Mouse (Mus musculus) right cerebral cortex, postnatal 4 days (tissue): ENCODE data around the gene Mapk1ip1.
A peak's percentile ranks its signal among the peaks of the same experiment; 100 is the strongest.

Source experiments
- DNase-seq: peaks from one replicate; pipeline ENCODE4 v3.0.0-alpha.2; 2022

Gene Mapk1ip1

DNA sequence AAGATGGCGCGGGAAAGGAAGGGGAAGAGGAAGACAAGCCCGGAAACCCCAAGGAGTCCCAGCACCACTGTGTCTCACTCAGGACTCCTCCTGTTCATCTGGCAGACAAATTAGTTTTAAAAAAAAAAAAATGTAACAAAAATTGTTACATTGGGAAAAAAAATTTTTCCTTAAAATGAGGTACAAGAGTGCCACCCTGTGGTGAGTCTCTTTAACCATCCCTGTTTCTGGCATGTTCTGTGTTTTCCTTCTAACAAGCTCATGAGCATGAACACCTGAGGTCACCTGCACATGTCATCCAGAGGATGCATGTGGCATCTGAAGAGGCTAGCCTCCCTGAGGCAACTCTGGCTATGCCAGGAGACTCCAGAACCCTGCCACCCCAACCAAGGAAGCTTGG, 11.0 kb downstream of the Mapk1ip1 start:
- DNase-seq, result peak; percentile 35

DNA sequence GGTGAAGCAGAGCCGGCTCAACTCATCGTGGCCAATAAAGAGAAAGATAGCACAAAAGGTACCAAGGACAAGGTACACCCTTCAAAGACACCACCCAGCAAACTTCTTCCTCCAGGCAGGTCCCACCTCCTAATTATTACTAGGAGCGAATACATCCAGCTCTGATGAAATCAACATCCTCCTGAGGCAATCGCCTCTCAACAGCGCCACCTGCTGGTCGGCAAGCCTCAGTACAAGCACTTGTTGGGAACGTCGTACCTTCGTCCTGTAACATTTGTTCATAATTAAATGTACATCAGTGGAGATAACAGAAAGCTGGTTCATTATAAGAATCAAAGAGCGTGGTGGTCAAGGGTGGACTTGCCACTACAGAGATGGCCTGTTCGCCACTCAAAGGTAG, 18.3 kb downstream of the Mapk1ip1 start:
- DNase-seq, result peak; percentile 90

DNA sequence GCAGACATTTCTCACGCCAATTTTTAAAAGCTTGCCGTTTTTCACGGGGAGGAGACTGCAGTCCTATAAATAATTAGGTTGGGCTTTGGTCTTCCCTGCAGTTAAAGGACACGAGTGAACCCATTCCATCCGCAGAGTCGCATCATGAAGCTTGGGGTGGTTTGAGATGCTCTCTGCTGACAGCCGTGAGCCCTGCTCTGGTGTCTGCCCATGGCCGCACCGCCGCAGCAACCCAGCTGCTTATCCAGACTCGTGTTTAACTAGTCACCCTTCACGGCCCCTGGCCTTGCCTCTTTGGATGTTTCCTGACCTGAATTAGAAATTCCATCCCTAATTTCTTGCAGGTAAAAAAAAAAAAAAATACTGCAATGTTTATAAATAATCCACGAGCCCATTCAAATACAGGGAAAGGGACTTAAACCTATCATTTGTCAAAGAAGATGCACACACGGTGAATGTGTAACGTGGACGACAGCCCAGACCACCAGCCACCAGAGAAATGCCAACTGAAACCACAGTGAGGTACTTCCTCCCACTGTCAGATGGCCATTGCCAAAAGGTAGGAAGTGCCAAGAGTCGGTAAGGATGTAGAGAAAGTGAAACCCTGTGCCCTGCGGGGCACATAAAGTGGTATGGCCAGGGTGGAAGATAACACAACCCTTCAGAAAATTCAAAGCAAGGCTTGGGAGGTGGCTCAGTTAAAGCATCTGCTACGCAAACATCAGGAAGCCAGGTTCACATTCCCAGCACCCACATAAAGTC, 20.9 kb downstream of the Mapk1ip1 start:
- DNase-seq, result no peak

DNA sequence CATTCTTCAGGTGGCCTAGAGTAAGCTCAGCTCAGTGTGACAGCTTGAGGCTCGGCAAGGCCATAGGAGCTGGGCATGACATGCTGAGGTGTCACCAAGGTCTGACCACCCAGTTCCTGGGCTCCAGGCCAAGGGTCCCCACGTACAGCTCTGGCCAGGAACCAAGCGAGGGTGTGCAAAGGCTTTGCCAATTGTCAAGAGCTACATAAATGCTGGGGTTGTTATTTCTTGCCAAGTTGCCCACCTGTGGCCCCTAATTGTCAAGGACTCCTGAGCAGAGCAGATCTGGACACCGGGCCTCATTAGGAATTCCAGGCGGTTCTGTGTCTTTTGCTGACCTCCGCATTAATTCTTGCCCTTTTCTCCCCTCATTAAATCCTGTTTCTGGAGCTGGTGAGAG, 21.6 kb downstream of the Mapk1ip1 start:
- DNase-seq, result no peak

DNA sequence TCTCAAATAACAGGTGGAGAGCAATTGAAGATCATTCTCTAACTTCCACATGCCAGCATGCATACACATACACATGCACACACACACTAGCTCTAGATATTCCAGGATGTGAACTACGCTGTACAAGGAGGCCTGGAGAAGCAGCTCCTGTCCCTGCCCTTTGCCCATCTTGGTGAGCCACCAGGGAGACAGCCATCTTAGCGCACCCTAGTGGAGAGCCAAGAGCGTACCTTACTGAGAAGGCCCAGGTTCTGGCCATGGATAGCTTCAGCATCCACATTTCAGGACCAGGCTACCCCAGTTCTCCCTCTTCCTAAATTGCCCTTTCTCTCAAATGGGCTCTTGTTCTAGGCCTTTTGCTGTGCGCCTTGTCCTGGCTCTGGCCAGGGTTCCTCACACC, 27.8 kb downstream of the Mapk1ip1 start:
- no peak for DNase-seq

DNA sequence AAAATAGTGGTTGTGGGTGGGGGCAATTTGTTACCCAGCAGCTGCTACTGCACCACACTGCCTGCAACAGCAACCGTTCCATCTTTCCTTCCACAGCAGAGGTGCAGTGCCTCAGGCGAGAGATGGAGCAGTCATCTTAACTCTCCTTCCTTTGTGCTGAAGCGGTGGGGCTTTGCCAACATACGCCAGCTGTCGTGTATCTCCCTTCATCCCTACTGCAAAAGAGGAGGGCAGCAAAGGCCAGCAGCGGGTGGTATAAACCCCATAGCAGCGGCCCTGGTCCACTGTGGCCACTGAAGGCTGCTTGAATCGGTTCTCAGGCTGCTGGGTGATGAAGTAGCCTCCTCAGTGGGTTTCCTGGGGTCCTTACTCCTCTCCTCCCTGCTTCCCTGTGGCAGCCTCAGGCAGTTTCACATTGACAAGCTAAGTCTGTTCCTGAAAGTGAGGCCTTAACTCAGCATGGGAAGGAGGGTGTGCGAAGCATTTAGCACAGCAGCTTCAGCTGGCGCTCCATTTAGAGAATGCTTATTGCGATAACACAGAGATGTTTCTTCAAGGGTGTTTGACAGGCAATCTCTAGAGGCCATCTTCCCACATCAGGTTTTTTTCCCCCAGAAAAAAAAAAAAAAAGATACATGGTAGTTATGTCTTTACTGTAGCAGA, 32.7 kb downstream of the Mapk1ip1 start:
- DNase-seq, result no peak

DNA sequence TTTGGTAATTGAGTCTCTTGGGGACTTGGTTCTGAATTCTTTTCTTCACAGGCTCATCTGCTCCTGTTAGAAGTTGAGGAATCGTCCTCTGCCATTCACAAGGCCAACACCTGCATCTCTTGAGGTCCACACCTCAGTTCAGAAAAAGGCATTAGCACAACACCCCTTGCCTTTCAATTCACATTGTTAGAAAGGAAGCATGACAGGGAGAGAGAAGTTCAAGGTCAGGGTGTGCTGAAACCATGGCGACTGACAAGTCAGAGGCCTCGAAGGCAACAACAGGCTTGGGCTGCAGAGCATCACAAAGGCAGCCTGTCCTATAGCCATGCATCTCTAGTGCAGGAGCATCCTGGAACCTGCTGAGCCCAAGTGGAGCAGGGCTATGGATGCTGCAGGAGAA, 38.9 kb downstream of the Mapk1ip1 start:
- no peak for DNase-seq

DNA sequence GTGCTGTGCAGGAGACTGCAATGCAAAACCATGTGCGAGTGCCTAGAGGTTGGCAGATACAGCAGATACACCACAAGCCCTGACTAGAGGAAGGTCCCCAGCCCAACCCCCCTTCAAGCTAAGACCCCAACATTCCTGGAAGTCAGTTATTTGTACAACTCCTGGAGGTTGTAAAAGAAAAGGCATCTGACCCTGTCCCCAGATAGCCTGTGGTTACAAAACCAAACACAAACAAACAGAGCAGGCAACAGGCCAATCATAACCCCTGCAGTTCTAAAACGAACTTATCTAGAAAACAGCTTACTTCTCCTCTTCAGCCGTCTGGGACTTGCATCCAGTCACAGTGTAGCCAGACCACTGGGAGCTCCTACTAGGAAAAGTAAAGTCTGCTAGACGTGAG, 42.7 kb downstream of the Mapk1ip1 start:
- no peak for DNase-seq

DNA sequence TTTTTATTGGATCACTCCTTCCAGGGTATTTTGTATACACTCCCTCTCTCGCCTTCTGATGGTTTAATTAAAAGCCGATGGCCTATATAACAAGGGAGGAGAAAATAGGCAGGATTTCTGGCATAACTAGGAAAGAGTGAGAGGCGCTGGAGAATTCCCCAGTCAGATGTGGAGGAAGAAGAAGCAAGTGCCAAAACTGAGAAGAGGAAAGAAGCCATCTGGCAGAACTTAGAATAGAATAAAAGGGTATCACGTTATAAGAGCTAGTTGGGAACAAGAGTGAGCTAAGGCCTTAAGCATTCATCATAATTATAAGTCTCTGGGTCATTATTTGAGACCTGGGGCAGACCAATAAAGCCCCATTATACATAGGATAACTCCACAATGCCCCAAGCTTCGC, 58.0 kb downstream of the Mapk1ip1 start:
- no peak for DNase-seq
